In the genomic region with DNA sequence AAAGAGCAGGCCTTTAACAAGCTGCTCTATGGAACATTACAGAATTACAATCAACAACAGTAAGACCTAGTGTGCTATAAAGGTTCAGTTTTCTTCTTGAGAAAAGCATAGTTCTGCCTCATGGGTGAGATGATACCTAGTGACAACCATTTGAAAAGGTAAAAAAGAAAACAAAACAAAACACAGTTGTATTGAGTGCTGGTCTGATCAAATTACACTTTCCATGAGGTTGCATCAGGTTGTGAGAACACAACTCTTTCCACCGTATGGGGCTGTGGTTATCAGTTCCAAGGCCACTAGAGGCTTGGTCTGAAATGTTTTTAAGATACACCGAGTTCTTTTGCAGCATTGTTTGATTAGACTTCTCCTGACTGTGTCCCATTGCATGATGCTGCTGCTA, we compare ENCODE assay signal across 8 mouse cellular contexts. TPM values are rescaled to one million over a fixed set of nuclear protein-coding genes. Genes with fewer than 3 reads are reported as not detected.
DNase-seq lines count a peak whose midpoint lies in the region; ATAC-seq lines count a peak whose summit lies in the region.

No protein-coding gene starts in this region.

- H3K9me3 ChIP-seq in kidney, embryonic 15.5 days (replicated peaks), result peaks cover 16% of the 10 kb centered on the region
- peaks cover 8% of the 10 kb centered on the region for H3K9me3 ChIP-seq in intestine, embryonic 14.5 days (ENCODE audit: control insufficient read depth, low read length)
- H3K9me3 ChIP-seq in midbrain, embryonic 15.5 days, result peaks cover 15% of the 10 kb centered on the region

- DNase-seq in kidney, postnatal 25 days, result no peak
- peak; percentile 24 for DNase-seq in c-Kit-positive CD71-positive TER-119-negative erythroid progenitor cells, embryonic 14.5 days (ENCODE audit: low read depth)
- no peak for DNase-seq in intestine, embryonic 14.5 days (ENCODE audit: low spot score)
- DNase-seq in kidney, postnatal 10 days, result no peak
- no peak for DNase-seq in layer of hippocampus, postnatal 10 days (ENCODE audit: low spot score in 2 of 2)

- peak overlapping the region; percentile 71 for H3K4me2 ChIP-seq in kidney, embryonic 15.5 days
- peak overlapping the region; percentile 50; the same call in 1 of the 2 replicates for H3K4me2 ChIP-seq in intestine, embryonic 14.5 days (ENCODE audit: low read length)
- H3K4me2 ChIP-seq in midbrain, embryonic 15.5 days, result peak overlapping the region; percentile 79

- H3K9ac ChIP-seq in kidney, embryonic 15.5 days, result no peak overlapping the region
- no peak overlapping the region for H3K9ac ChIP-seq in intestine, embryonic 14.5 days (ENCODE audit: low read length)
- H3K9ac ChIP-seq in midbrain, embryonic 15.5 days, result peak overlapping the region; percentile 52; the same call in 1 of the 2 replicates

- peak overlapping the region; percentile 59; the same call in 1 of the 2 replicates for H3K4me3 ChIP-seq in kidney, embryonic 15.5 days (replicated peaks)
- peak overlapping the region; percentile 48; the same call in 1 of the 2 replicates for H3K4me3 ChIP-seq in intestine, embryonic 14.5 days (ENCODE audit: low read depth, low read length)
- H3K4me3 ChIP-seq in midbrain, embryonic 15.5 days, result peak overlapping the region; percentile 58

- no peak for ATAC-seq in kidney, embryonic 15.5 days (replicated peaks; ENCODE audit: low FRiP score)
- ATAC-seq in intestine, embryonic 14.5 days (replicated peaks; ENCODE audit: low FRiP score, low TSS enrichment, low read depth), result no peak
- no peak for ATAC-seq in midbrain, embryonic 15.5 days (replicated peaks)
- ATAC-seq in erythroid progenitor cell, adult 5-6 weeks (replicated peaks; ENCODE audit: low FRiP score, poor library complexity, severe bottlenecking), result no peak

- WGBS in kidney, embryonic 15.5 days, result 74% methylated on average over 2 of the region's 2 CpGs
- WGBS in intestine, embryonic 14.5 days, result 82% methylated on average over 2 of the region's 2 CpGs
- 85% methylated on average over 2 of the region's 2 CpGs for WGBS in midbrain, embryonic 15.5 days

- H3K4me1 ChIP-seq in kidney, embryonic 15.5 days, result 0 out of 2 replicates have a peak, but pooled peaks cover 3% of the 10 kb centered on the region
- no peaks in the 10 kb centered on the region for H3K4me1 ChIP-seq in intestine, embryonic 14.5 days (replicated peaks; ENCODE audit: control insufficient read depth, insufficient read depth, low read length)
- H3K4me1 ChIP-seq in midbrain, embryonic 15.5 days, result peaks cover 6% of the 10 kb centered on the region; the same call in 1 of the 2 replicates

- no peaks in the 10 kb centered on the region for H3K27me3 ChIP-seq in kidney, embryonic 15.5 days
- H3K27me3 ChIP-seq in intestine, embryonic 14.5 days (replicated peaks; ENCODE audit: control insufficient read depth, insufficient read depth, low read length), result no peaks in the 10 kb centered on the region
- H3K27me3 ChIP-seq in midbrain, embryonic 15.5 days (replicated peaks), result no peaks in the 10 kb centered on the region

- H3K36me3 ChIP-seq in kidney, embryonic 15.5 days, result peaks cover 20% of the 10 kb centered on the region
- H3K36me3 ChIP-seq in intestine, embryonic 14.5 days (ENCODE audit: control insufficient read depth, insufficient read depth, low read length), result no peaks in the 10 kb centered on the region
- H3K36me3 ChIP-seq in midbrain, embryonic 15.5 days (replicated peaks), result peaks cover 10% of the 10 kb centered on the region

- H3K27ac ChIP-seq in kidney, embryonic 15.5 days, result no peak overlapping the region
- no peak overlapping the region for H3K27ac ChIP-seq in intestine, embryonic 14.5 days (ENCODE audit: low read depth)
- H3K27ac ChIP-seq in midbrain, embryonic 15.5 days, result no peak overlapping the region

RNA-seq across cellular contexts. Expression of gene 2610044O15Rik8, which starts 30.1 kb away (rescaled TPM):
- polyA plus RNA-seq in kidney, embryonic 15.5 days (2015; fragmentation: Nextera tagmentation; extraction: Ambion mirVana), result 22.7 and 25.4 TPM in 2 replicates
- 19.6 and 23.6 TPM in 2 replicates for polyA plus RNA-seq in intestine, embryonic 14.5 days (2014; fragmentation: Nextera tagmentation; extraction: Ambion mirVana)
- 26.0 and 30.7 TPM in 2 replicates for polyA plus RNA-seq in midbrain, embryonic 15.5 days (2015; fragmentation: Nextera tagmentation; extraction: Ambion mirVana)
- 2.9 and 4.2 TPM in 2 replicates for total RNA-seq in erythroid progenitor cell, adult 5-6 weeks (2015; ENCODE audit: low replicate concordance)
- total RNA-seq in erythroid progenitor cell, adult 5-6 weeks (2017; ENCODE audit: low replicate concordance), result 0.68 and 3.7 TPM in 2 replicates
- total RNA-seq in layer of hippocampus, postnatal 10 days (2021), result 10 to 100 TPM; 20.1 to 23.0 TPM
